Mouse (Mus musculus) urinary bladder, postnatal 4 days (tissue): ENCODE measurements at regions not wholly inside any gene's neighbourhood (a gene's known extent, or its start where the extent isn't known, plus 50 kb on each side); places are given as distances from the start of the nearest gene placed in this dataset.
"Not testable (repeated sequence)": the region's sequence is repeated elsewhere in the genome, so short reads cannot be mapped to it uniquely, and the experiment has no call there.

ENCODE experiments used
- DNase-seq, 2 experiments: peaks; one replicate each; pipeline ENCODE4 v3.0.0; 2021 to 2022; ENCODE audit warnings: low spot score in 2 of 2

DNA sequence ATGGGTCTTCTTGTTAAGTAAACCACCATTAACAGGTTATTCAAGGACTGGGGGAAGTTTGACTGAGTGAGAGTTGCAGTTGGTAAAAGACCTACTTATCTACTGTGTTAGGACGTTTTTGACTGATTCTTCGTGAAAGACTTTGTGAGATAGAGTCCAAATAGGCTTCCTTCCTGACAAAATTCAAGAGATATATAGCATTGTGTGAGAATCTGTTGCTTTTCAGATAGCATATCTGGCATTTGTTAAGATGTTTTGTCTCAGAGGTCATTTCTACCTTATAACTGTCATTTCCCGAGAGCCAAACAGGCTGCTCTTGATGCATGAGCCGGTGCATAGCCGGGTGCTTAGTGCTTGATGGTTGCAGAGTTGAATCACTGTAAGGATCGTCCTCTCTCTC lies 214.8 kb downstream of the Pten start:
- DNase-seq: no peak

DNA sequence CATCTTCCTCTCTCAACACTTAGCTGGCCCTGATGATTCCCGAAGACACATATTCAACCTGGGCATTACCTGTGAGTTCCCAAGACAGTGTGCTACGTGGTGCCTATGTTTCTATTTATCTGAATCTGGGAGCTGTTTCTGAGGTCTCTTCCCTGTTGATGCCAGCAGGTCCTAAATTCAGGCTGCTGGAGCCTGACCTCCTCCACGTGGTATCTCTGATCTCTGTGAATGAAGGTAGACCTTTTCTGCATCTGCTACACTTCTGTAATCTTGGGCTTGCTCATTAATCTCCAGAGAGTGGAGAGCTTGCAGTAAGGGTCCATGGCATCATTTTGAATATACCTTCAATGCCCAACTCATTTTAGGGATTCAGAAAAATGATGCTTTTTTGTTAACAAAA lies 215.8 kb downstream of the Pten start:
- DNase-seq: no peak

- peak in 1 of 2 experiments; percentile 34 for DNase-seq
Measured at GRCm38 (mm10) chr19:32974778-32975240, 217.5 kb downstream of the Pten start.

DNA sequence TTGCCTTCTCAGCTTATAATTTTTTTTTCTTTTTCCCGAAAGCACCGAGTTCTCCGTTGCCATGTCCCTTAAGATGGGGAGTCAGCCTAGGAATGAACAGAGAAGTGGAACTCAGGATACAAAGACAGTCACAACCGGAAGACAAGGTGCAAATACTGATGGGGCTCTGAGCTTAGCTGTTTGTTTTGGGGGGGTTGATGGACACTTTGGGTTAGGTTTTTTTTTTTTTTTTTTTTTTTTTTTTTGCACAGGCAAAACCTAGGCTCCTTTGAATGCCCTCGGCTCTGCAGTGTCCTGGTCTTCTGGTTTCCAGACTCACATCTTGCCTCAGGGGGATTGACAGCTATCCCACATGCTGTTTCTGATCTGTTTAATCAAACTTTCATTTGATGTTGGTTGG lies 218.0 kb downstream of the Pten start:
- DNase-seq: no peak

DNA sequence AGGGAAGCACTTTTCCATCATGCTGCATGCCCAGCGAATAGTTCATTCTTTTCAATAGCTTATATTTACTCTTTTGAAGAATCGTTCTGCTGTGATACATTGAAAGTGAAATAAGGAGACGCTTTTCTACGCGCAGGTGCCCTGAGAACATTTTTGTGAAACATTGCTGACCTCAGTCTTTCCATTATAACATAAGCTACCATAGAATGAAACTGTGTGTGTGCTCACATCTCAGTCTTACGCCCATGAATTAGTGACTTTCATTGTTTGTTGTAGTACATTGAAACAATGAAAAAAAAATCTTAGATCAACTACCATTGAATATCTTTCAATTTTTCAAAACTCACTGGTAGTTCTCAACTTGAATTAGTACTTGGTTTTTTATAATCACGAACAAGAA lies 219.2 kb downstream of the Pten start:
- DNase-seq: no peak

DNA sequence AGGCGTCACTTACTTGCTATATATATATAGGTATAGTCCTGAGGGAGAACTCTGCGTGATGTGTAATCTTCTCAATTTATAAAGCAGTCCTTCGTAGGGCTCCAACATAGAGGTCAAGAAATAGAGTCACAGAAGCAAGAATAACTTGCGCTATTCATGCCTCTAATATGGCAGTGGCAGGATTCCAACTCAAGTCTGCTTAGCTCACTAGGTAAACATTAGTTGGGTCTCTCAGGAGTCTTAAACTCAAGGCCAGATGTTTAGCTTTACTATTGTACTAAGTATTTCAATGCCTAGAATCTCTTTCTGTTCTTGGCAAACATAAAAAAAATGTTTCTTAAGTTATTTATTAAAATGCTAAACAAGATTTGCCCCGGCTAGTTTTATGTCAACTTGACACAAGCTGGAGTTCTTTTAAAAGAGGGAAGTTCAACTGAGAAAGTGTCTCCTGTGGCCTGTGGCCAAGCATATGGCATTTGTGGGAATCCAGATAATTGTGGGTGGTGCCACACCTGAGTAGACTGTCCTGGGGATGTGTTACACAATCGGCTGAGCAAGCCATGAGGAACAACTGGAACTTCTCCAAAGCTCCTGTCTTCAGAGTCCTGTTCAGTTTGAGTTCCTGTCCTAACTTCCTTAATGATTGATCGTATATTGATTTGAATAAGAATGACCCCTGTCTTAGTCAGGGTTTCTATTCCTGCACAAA lies 220.9 kb downstream of the Pten start:
- no peak for DNase-seq

DNA sequence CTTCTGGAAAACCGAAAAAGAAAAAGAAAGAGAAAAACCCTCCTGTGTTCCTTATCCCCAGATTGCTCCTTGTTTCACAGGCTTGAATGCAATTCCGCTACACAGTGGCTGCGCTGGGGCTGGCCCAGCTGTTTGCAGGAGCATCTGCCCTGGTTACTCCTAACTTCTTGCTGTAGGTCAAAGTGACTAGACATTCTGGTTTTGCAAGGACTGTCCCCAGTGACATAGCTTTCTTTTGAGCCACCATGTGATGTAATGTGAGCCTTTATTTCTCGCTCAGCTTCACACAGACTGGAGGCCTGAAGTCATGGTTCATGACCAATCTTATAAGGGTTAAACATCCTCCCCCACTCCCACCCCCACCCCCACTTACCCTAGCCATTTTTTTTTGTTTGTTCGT lies 222.8 kb downstream of the Pten start:
- no peak for DNase-seq

DNA sequence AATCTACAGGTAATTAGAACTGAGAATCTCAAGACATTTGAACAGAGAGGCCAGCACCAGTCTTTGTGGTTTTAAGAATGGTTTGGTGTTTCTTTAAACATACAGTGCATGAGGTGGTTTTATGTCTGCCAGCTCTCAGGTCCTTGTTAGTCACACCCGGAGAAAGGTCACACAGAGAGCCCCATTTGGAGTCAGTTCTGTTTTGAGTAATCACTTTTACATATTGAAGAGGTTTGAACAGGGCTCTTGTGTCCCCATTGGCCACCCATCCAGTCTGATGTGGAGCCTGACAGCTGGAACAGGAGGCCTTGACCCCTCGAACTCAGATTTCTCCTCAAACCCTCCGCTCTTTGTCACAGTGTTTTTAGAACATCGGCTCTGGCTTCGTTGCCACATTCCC lies 231.4 kb downstream of the Pten start:
- no peak for DNase-seq

DNA sequence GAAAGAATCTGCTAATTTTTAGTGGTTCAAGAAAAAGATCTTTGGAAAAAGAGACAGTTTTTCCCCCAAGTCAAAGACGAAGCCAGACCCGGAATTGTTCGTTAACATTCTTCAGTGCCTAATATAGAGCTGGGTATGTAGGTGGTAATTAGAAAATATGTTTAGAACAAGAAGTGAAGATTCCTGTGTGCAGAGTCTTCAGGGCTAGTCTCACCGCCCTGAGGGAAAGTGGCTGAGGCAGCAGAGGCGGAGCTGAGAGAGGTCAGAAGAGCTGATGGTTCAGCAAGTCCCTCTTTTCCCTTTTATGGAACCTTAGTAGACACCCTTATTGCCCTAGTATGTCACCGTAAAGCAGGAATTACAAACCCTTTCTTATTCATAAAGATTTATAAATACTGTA lies 232.0 kb downstream of the Pten start:
- DNase-seq: no peak

DNA sequence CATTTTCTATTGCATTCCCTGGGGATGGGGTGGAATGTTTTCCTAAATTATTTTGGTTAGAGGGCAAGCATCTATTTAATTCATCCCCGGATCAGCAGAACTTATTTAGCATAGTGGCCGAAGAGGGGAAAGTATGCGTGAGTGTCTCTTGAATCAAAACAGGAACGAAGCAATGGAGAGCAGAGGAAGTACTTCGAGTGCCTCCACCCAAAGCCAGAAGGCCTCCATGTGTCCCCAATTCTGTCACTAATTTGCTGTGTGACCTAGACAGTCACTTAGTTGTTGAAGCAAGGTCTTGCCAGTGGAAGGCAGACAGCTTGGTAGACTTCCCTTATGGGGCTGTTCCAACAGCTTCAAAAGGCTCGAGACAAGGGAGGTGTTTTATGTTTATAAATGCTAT lies 233.3 kb downstream of the Pten start:
- DNase-seq: no peak

GRCm38 (mm10) chr19:32998576-32999170 lies 241.4 kb downstream of the Pten start:
- no peak for DNase-seq

DNA sequence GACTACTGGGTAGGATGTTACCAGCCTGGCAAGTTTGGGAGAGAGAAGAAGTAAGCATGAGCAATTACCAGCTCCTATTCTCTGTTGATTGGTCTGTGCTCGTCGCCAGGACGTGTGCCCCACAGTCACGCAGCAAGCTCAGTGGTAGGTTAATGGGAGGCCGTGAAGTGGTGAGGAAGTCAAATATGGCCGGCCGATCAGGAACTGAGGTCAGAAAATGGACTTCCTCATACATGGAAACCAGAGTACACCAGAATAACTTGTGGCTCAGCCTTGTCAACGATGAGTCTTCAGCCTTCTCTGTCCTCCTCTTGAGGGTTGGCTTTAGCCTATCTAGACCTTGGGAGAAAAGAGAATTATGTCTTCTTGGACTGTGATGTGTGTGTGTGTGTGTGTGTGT lies 250.3 kb downstream of the Pten start:
- no peak for DNase-seq

DNA sequence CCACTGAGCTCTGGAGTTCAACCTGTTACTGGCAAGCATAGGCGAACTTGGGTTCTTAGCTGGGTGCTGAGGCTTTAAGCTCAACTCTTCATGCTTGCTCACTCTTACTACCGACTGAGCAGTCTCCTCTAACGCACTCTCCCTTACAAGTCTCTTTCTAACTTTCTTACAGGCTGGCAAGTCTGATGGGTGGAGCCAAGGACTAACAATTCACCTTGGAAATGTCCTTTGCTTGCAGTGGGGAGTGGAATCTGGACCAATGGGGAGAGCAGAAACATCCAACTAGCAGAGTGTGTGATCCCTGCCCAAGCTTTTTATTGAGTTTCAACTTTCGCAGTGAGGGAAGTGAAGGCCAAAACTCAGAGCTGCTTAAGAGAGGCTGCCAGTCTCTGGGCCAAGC lies 250.8 kb downstream of the Pten start:
- DNase-seq: no peak

DNA sequence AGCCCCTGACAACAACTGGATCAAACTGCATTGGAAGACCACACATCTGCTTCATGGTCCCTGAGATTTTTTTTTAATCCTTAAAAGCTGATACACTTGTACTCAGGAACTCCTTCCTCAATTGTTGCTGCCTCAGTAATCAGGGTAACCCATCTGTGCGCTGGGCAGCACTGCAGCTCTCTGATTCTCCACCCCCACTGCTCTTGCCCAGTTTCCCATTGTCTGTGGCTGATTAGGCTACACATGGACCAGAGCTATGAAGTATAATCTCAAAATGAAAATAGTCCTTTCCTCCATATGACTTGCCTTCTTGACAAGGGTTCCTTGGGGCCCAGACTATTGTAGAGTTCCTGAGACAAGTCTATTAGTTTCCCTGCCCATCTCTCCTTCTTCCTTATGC lies 251.5 kb downstream of the Pten start:
- DNase-seq: no peak

- DNase-seq: no peak
Measured at GRCm38 (mm10) chr19:33010886-33011446, 253.7 kb downstream of the Pten start.

DNA sequence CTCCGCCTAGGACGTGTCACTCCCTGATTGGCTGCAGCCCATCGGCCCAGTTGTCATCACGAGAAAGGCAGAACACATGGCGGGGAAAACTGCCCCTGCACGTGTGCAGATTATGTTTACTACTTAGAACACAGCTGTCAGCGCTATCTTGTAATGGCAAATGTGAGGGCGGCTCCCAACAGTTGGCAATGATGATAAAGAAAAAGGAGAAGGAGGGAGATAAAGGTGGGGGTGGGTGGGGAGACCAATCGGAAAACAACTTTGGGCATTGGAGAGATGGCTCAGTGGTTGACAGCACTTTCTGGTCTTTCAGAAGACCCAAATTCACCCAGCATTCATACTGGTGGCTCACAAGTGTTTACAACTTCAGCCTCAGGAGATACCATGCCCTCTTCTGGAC lies 257.6 kb downstream of the Pten start:
- DNase-seq: not testable (repeated sequence)

GRCm38 (mm10) chr19:33021161-33021560 lies 263.9 kb downstream of the Pten start:
- no peak for DNase-seq

DNA sequence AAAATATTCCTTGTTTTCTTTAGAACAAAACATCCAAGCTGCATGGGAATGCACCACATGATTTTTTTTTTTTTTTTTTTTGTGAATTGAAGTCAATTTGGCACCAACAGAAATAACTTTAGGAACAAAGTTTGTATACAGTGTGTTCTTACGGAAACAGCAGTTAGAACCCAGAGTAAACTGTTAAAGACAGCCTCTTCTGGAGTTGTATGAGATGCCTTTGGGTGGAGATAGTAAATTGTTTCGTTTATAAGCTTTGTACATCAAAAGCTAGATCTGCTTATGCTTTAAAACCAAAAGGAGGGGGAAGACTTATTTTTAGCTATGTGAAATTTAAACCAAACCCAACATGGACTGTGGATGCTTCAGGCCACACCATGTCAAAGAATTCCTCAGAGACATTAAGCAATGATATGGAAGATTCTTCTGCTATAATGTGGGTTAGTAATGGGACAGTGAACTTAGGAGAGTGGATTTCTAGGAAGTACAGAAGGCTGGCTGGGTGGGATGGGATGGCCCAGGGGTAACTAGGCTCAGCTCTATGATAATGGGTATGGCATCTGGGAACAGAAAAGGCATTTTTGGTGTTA lies 265.6 kb downstream of the Pten start:
- no peak for DNase-seq

GRCm38 (mm10) chr19:33029688-33030444 lies 272.6 kb downstream of the Pten start:
- no peak for DNase-seq

GRCm38 (mm10) chr19:33040512-33040911 lies 283.2 kb downstream of the Pten start:
- no peak for DNase-seq

- DNase-seq: no peak
Measured at GRCm38 (mm10) chr19:33040991-33041390, 283.7 kb downstream of the Pten start.

GRCm38 (mm10) chr19:33042760-33043159 lies 285.5 kb downstream of the Pten start:
- no peak for DNase-seq
